Mouse (Mus musculus): ENCODE results near the gene Hmg20a. TPM values are rescaled to one million over a fixed set of nuclear protein-coding genes. Genes with fewer than 3 reads are reported as not detected.

The Hmg20a gene
- total RNA-seq, 1 experiment = 11.5 TPM

DNA sequence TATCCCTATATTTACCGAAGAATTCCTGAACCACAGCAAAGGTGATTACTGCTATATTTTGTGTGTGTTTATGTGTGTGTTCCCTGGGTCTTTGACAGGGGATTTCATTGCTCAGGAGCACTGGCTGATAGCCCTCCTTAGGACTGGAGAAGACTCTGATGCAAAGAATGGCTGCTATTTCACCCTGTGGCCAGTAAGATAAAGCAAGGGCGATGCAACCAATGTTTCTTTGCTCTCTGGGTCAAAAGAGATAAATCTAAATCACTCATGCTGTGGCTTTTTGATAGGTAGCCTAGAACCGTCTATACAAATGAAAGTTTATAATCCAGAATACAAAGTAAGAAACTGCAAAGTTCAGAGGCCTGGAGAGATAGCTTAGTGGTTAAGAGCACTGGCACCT lies 69.2 kb downstream of the Hmg20a start:
- H3K27ac ChIP-seq (ENCODE audit: insufficient read depth, low read depth, low read length, poor library complexity, severe bottlenecking) = no peak overlapping the region
- H3K4me1 ChIP-seq (ENCODE audit: control insufficient read depth in 2 of 2, insufficient read depth in 2 of 2, low read length in 2 of 2, poor library complexity in 1 of 2) = peaks cover 0 to 3% of the 10 kb centered on the region in 2 experiments; a peak in 1 of 4 replicates
- no peak for DNase-seq (ENCODE audit: low read depth, low spot score)
- no peaks in the 10 kb centered on the region for H3K9me3 ChIP-seq (ENCODE audit: control insufficient read depth, insufficient read depth, low read depth, low read length)
- H3K4me3 ChIP-seq (ENCODE audit: insufficient read depth in 1 of 2, low read depth in 1 of 2, low read length in 2 of 2, poor library complexity in 1 of 2, severe bottlenecking in 1 of 2) = no peak overlapping the region
- H3K9ac ChIP-seq (ENCODE audit: insufficient read depth, low read depth, low read length, poor library complexity, severe bottlenecking) = no peak overlapping the region
- H3K36me3 ChIP-seq (ENCODE audit: control insufficient read depth, insufficient read depth, low read length, poor library complexity, severe bottlenecking) = no peaks in the 10 kb centered on the region; the same call in none of the 2 replicates
- no peak for TF ChIP-seq ZC3H11A (IDR thresholded peaks at IDR 0.05; ENCODE audit: borderline replicate concordance, low read depth, low read length)
- in situ Hi-C loops (cut with MboI; ENCODE audit: low sequenced_read_pairs in 2 of 2, unreplicated experiment in 2 of 2) = no loop called here

DNA sequence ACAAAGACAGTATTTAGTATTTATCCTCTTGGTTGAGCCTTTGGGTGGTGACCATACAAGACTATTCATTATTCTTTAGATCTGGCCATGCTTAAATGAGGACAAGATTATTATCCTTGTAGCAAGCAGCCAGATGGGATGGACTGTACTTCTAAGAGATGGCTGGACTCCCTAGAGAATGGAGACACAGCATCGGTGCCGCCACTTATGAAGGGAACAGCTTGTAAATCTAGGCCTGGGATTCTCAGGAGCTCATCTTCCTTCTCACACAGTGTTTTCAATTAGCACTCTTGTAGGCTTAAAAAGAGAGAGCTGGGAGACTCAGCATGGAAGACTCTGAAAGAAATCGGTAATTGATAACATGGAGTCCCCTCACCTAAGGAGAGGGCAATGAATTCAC lies 74.0 kb downstream of the Hmg20a start:
- Histone ChIP-seq H3K4me3 (ENCODE audit: insufficient read depth in 1 of 2, low read depth in 1 of 2, low read length in 2 of 2, poor library complexity in 1 of 2, severe bottlenecking in 1 of 2) (no peak overlapping the region), H3K27ac (ENCODE audit: insufficient read depth, low read depth, low read length, poor library complexity, severe bottlenecking) (no peak overlapping the region), H3K36me3 (ENCODE audit: control insufficient read depth, insufficient read depth, low read length, poor library complexity, severe bottlenecking) (peaks cover 4% of the 10 kb centered on the region), H3K4me1 (ENCODE audit: control insufficient read depth in 2 of 2, insufficient read depth in 2 of 2, low read length in 2 of 2, poor library complexity in 1 of 2) (peaks cover 2 to 6% of the 10 kb centered on the region in 2 experiments; a peak in 2 of 4 replicates), H3K9me3 (ENCODE audit: control insufficient read depth, insufficient read depth, low read depth, low read length) (no peaks in the 10 kb centered on the region), H3K9ac (ENCODE audit: insufficient read depth, low read depth, low read length, poor library complexity, severe bottlenecking) (no peak overlapping the region)
- in situ Hi-C loops (cut with MboI; ENCODE audit: low sequenced_read_pairs in 2 of 2, unreplicated experiment in 2 of 2) = no loop called here
- no peak for DNase-seq (ENCODE audit: low read depth, low spot score)
- TF ChIP-seq ZC3H11A (IDR thresholded peaks at IDR 0.05; ENCODE audit: borderline replicate concordance, low read depth, low read length) (no peak), ZNF384 (IDR thresholded peaks at IDR 0.05; ENCODE audit: low read depth, low read length) (no peak), HCFC1 (IDR thresholded peaks at IDR 0.05; ENCODE audit: borderline replicate concordance, insufficient read depth, low read length) (no peak), MAFK (IDR thresholded peaks at IDR 0.05; ENCODE audit: insufficient read depth, low read depth, low read length) (no peak), CHD2 (IDR thresholded peaks at IDR 0.05; ENCODE audit: low read depth, low read length) (no peak)

DNA sequence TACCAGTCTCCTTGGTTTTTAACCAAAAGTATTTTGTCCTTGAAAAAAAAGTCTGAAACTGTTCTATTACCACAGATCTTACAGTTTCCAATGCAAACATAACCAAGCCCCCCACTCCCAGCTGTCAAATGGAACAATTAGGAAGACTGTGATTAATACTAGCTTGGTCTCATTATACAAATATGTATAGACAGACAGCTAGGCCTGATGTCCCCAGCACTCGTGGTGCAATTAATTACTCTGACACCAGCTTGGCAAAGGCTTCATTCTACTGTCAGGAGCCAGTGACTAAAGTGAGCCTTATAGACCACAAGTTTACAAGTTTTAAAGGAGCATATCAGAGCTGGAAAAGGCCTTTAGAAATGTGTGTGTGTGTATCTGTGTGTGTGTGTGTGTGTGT lies 74.5 kb downstream of the Hmg20a start:
- no peak for DNase-seq (ENCODE audit: low read depth, low spot score)
- in situ Hi-C loops (cut with MboI; ENCODE audit: low sequenced_read_pairs in 2 of 2, unreplicated experiment in 2 of 2) = no loop called here
- Histone ChIP-seq H3K4me1 (ENCODE audit: control insufficient read depth in 2 of 2, insufficient read depth in 2 of 2, low read length in 2 of 2, poor library complexity in 1 of 2) (peaks cover 6 to 7% of the 10 kb centered on the region in 2 experiments), H3K9me3 (ENCODE audit: control insufficient read depth, insufficient read depth, low read depth, low read length) (no peaks in the 10 kb centered on the region), H3K27ac (ENCODE audit: insufficient read depth, low read depth, low read length, poor library complexity, severe bottlenecking) (no peak overlapping the region), H3K4me3 (ENCODE audit: insufficient read depth in 1 of 2, low read depth in 1 of 2, low read length in 2 of 2, poor library complexity in 1 of 2, severe bottlenecking in 1 of 2) (no peak overlapping the region), H3K9ac (ENCODE audit: insufficient read depth, low read depth, low read length, poor library complexity, severe bottlenecking) (no peak overlapping the region), H3K36me3 (ENCODE audit: control insufficient read depth, insufficient read depth, low read length, poor library complexity, severe bottlenecking) (peaks cover 4% of the 10 kb centered on the region)
- no peak for TF ChIP-seq CHD2 (IDR thresholded peaks at IDR 0.05; ENCODE audit: low read depth, low read length)

DNA sequence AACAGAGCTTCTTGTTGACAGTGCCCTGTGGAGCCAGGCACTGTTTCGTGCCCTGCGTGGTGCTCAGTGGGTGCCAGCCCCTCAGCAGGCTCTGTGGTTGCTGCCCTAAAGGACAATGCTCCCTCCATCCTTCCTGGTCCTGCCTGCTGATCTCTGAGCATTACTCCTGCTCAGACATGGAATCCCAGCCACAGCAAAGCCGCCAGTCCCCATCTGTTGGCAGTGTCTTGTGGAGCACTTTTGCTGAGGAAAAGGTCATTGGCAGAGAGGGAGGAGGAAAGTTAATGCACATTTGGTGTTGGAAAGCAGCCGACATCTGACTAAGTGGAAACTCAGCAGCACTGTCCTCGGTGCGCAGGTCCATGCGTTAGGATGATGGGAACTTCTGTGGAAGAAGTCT lies 76.7 kb downstream of the Hmg20a start:
- in situ Hi-C loops (cut with MboI; ENCODE audit: low sequenced_read_pairs in 2 of 2, unreplicated experiment in 2 of 2) = no loop called here
- no peaks in the 10 kb centered on the region for H3K9me3 ChIP-seq (ENCODE audit: control insufficient read depth, insufficient read depth, low read depth, low read length)
- H3K27ac ChIP-seq (ENCODE audit: insufficient read depth, low read depth, low read length, poor library complexity, severe bottlenecking) = no peak overlapping the region
- H3K4me1 ChIP-seq (ENCODE audit: control insufficient read depth in 2 of 2, insufficient read depth in 2 of 2, low read length in 2 of 2, poor library complexity in 1 of 2) = peaks cover 6% of the 10 kb centered on the region in 2 experiments
- H3K4me3 ChIP-seq (ENCODE audit: insufficient read depth in 1 of 2, low read depth in 1 of 2, low read length in 2 of 2, poor library complexity in 1 of 2, severe bottlenecking in 1 of 2) = no peak overlapping the region
- DNase-seq (ENCODE audit: low read depth, low spot score) = no peak
- no peak overlapping the region for H3K9ac ChIP-seq (ENCODE audit: insufficient read depth, low read depth, low read length, poor library complexity, severe bottlenecking)
- peaks cover 4% of the 10 kb centered on the region for H3K36me3 ChIP-seq (ENCODE audit: control insufficient read depth, insufficient read depth, low read length, poor library complexity, severe bottlenecking)
- no peak for TF ChIP-seq CHD2 (IDR thresholded peaks at IDR 0.05; ENCODE audit: low read depth, low read length)

DNA sequence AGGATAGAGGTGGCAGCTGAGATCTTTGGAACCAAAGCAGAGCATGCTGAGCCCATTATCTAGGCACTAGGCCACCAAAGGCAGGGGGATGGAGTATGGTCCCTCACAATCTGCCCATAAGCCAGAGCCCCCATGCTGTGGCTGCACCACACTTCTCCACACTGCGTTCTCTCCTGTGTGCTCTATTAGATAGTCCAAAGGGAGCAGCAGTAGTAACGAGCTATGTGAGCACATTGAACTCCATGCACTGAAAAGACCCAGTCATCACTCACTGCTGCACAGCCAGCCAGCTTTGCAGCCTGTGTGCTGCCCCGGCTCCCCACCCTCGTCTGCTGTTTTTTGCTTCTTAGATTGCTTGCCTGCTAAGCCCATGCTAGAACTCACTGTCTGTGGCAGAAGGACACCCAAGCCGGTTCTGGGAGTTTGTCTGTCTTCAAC lies 77.4 kb downstream of the Hmg20a start:
- TF ChIP-seq ZC3H11A (IDR thresholded peaks at IDR 0.05; ENCODE audit: borderline replicate concordance, low read depth, low read length) (no peak), ZNF384 (IDR thresholded peaks at IDR 0.05; ENCODE audit: low read depth, low read length) (no peak), MAFK (IDR thresholded peaks at IDR 0.05; ENCODE audit: insufficient read depth, low read depth, low read length) (no peak), HCFC1 (IDR thresholded peaks at IDR 0.05; ENCODE audit: borderline replicate concordance, insufficient read depth, low read length) (no peak), CHD2 (IDR thresholded peaks at IDR 0.05; ENCODE audit: low read depth, low read length) (no peak)
- Histone ChIP-seq H3K27ac (ENCODE audit: insufficient read depth, low read depth, low read length, poor library complexity, severe bottlenecking) (no peak overlapping the region), H3K4me1 (ENCODE audit: control insufficient read depth in 2 of 2, insufficient read depth in 2 of 2, low read length in 2 of 2, poor library complexity in 1 of 2) (peaks cover 6% of the 10 kb centered on the region in 2 experiments), H3K9me3 (ENCODE audit: control insufficient read depth, insufficient read depth, low read depth, low read length) (no peaks in the 10 kb centered on the region), H3K9ac (ENCODE audit: insufficient read depth, low read depth, low read length, poor library complexity, severe bottlenecking) (no peak overlapping the region), H3K4me3 (ENCODE audit: insufficient read depth in 1 of 2, low read depth in 1 of 2, low read length in 2 of 2, poor library complexity in 1 of 2, severe bottlenecking in 1 of 2) (no peak overlapping the region), H3K36me3 (ENCODE audit: control insufficient read depth, insufficient read depth, low read length, poor library complexity, severe bottlenecking) (peaks cover 4% of the 10 kb centered on the region)
- DNase-seq (ENCODE audit: low read depth, low spot score) = no peak
- in situ Hi-C loops (cut with MboI; ENCODE audit: low sequenced_read_pairs in 2 of 2, unreplicated experiment in 2 of 2) = no loop called here

Measured in ES-E14 (cell line).